Mouse (Mus musculus) left cerebral cortex, adult 2 months (tissue): ENCODE results near the gene Trappc6b. TPM values are rescaled to one million over a fixed set of nuclear protein-coding genes. Genes with fewer than 3 reads are reported as not detected.
"Not testable (repeated sequence)": the region's sequence is repeated elsewhere in the genome, so short reads cannot be mapped to it uniquely, and the experiment has no call there.

Experiments used
- DNase-seq, 2 experiments: peaks; one replicate each; pipeline ENCODE4 v3.0.0; 2021 to 2022; ENCODE audit warnings: low spot score in 2 of 2, mixed read lengths in 1 of 2; ENCODE audit errors: extremely low spot score in 1 of 2
- H3K27ac ChIP-seq: fragments of 200-600 bp; 2 replicates; pipeline ENCODE4 v1.8.1; 2022
- H3K4me3 ChIP-seq: fragments of 200-600 bp; 2 replicates; pipeline ENCODE4 v1.8.1; 2022
- CTCF ChIP-seq: fragments of 200-600 bp; IDR thresholded peaks from 2 replicates; pipeline ENCODE4 v1.8.1; 2022; ENCODE audit warnings: antibody characterized with exemption, mild to moderate bottlenecking, moderate library complexity
- intact Hi-C: fragments of 180-260 bp; cut with DNase I; formaldehyde crosslinking; loops from one replicate; pipeline ENCODE4 v1.15.1; 2025
- total RNA-seq, 2 experiments: library from RNA; stranded (reverse); gene quantifications; 2 replicates each; pipeline ENCODE4 v1.2.3; 2021

The Trappc6b gene
- total RNA-seq, 2 experiments from 2014 or later: 107 to 121 TPM

DNA sequence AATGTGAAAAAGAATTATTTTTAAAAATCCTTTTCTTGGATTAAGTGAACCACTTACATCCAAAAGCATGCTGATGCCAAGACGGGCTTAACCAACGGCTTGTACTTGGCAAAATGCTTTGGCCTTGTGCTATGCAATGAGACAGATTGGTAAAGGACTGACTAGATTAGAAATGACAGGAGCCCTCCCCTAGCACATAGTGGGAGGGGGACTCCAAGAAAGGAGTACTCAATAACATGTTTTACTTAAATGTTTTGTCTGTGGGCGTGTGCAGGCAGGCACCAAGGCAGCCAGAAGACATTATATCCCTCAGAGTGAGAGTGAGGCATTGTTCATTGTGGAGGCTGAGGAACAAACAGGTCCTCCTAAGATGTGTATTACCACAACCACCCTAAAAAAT, 12.8 kb upstream of the Trappc6b start:
- Histone ChIP-seq H3K4me3 (no peak overlapping the region), H3K27ac (no peak overlapping the region)
- no peak for DNase-seq
- TF ChIP-seq CTCF: no peak
- intact Hi-C loops: loop anchor here (2.0 kb wide), 1 partner anchor 57 kb away; no protein-coding TSS in a partner anchor

DNA sequence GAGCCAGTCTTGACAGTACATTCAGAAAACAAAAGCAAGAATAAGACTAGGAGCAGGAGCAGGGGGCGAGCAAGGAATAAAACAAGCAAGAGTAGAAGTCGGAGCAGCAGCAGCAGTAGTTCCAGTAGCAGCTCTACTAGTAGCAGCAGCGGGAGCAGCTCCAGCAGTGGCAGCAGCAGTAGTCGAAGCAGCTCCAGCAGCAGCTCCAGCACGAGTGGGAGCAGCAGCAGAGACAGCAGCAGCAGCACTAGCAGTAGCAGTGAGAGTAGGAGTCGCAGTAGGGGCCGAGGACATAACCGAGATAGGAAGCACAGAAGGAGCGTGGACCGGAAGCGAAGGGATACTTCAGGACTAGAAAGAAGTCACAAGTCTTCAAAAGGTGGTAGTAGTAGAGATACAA, 11.0 kb upstream of the Trappc6b start:
- no peak overlapping the region for H3K4me3 ChIP-seq
- peak in 1 of 2 experiments; percentile 22 for DNase-seq
- TF ChIP-seq CTCF: no peak
- intact Hi-C loops: no loop called here
- H3K27ac ChIP-seq: peak overlapping the region; percentile 10; the same call in 1 of the 2 replicates

DNA sequence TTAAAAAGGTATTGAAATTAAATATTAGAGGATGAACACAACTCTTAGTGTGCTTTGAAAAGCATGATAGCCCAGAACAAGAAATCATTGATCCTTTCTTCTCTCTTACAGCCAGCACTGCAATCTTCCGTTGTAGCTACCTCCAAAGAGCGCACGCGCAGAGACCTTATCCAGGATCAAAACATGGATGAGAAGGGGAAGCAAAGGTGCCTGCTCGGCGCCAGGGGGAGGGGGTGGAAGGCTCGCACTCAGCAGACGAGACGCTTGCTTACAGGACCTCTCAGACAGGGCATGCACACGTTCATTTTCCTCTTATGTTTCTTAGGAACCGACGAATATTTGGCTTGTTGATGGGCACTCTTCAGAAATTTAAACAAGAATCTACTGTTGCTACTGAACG, 7.5 kb upstream of the Trappc6b start:
- H3K27ac ChIP-seq: no peak overlapping the region
- intact Hi-C loops: no loop called here
- H3K4me3 ChIP-seq: no peak overlapping the region
- no peak for TF ChIP-seq CTCF
- DNase-seq: no peak

DNA sequence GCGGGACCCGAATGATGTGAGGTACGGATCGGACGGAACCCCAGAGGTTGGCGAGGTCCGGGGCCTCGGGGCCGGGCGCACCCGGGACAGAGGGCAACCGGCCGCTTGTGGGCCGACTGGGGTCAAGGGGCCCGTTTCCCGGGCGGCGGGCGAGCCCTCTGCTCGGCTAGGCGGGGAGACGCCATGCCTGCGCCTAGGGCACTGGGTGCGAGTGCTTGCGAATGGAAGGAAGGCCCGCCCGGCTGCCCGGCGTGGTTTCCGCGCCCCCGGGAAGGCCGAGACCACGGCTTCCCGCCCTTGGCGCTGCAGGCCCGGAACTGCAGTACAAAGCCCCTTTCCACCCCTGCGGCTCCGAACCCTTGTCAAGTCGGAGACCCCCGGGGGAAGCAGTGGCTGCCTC, 5.8 kb upstream of the Trappc6b start:
- TF ChIP-seq CTCF: no peak

DNA sequence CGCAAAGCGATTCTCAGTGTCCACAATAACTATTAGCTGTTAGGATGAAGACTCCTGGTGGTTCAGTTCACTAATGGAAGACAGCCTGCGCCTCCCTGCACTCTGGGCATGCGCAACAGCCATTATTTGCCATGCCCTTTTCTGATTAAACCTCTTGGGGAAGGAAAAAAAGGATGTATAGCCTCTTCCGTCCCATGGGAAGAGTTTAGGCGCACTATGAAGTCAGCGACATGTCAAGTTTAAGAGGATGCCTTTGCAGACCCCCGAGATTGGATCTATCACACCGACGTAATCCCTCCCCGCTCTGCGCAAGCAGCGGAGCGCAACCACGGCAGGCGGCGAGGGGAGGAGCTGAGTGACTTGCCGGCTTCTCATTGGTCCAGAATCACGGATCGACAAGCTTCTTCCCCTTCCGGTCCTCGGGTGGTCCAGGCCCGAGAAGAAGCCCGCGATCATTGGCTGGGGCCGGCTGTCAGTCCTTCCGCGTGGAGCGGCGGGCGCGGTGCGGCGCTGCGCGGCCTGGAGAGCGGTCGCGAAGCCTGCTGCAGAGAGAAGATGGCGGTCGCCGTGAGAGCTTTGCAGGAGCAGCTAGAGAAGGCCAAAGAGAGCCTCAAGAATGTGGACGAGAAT, 5.3 kb upstream of the Trappc6b start, which contains the start of gene Pnn:
Gene Pnn (plus strand): TSS at position 437 of the 630 bp plus-strand sequence.
- intact Hi-C loops: loop anchor here (1.0 to 2.0 kb wide), 2 partner anchors 54 to 152 kb away; partner anchors contain the start of genes Fbxo33 and Sec23a
- peak; percentile 97 for DNase-seq
- peak; percentile 42 for TF ChIP-seq CTCF
- peak within 1 kb of the TSS; percentile 99 for H3K4me3 ChIP-seq
- peak within 1 kb of the TSS; percentile 99 for H3K27ac ChIP-seq

More for the DNA sequence above, 5.8 kb upstream of the Trappc6b start:
- DNase-seq: no peak
- Histone ChIP-seq H3K27ac (peak overlapping the region; percentile 99), H3K4me3 (peak overlapping the region; percentile 99)
- intact Hi-C loops: loop anchor here (2.0 kb wide), 1 partner anchor 152 kb away; the partner anchor contains the start of gene Fbxo33

DNA sequence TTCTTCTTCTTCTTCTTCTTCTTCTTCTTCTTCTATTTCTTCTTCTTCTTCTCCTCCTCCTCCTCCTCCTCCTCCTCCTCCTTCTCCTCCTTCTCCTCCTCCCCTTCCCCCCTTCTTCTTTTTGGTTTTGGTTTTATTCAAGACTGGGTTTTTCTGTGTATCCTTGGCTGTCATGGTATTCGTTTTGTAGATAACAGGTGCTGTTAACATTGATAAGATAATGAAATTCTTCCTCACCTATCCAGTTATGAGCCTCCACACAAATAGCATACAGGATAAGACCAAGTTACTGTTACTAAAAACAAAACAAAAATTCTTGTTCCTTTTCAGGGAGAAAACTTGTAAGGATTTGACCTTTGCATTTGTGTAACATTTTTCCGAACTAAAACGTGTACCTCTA, 4.5 kb upstream of the Trappc6b start:
- TF ChIP-seq CTCF: no peak
- intact Hi-C loops: loop anchor here (1.0 to 2.0 kb wide), 2 partner anchors 53 to 153 kb away; partner anchors contain the start of genes Fbxo33 and Sec23a
- H3K4me3 ChIP-seq: peak overlapping the region; percentile 99
- no peak for DNase-seq
- H3K27ac ChIP-seq: peak overlapping the region; percentile 99; the same call in 1 of the 2 replicates

DNA sequence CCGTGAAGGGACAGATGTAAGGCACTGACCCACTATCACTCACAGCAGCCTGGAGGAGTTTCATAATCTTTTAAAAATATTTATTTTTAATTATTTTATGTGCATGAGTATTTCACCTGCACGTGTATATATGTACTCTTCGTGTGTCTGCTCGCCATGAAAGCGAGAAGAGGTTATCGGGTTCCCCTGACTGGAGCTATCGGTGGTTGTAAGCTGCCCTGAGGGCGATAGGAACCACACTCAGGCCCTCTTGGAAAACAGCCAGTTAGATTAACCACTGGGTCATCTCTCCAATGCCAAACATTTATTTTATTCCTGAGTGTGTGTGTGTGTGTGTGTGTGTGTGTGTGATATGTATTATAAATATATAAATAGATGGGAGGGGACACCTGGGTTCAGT, 3.6 kb upstream of the Trappc6b start:
- H3K27ac ChIP-seq: no peak overlapping the region
- H3K4me3 ChIP-seq: no peak overlapping the region
- no peak for TF ChIP-seq CTCF
- intact Hi-C loops: no loop called here
- DNase-seq: no peak

DNA sequence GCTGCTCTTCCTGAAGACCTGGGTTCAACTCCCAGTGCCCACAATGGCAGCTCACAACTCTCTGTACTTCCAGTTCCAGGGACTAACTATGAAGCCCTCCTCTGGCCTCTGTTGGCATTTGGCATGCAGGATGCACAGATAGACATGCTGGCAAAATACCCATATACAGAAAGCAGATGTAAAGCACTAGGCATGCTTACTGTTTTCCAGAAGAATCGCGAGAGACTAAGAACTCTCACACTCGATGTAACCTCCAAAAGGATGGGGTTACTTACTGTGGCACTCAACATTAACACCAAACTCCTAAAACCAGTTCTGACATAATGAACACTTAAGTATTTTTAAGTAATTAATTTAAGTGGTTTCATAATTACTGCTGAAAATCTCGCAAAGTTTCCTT, 950 bp downstream of the Trappc6b start:
- Histone ChIP-seq H3K4me3 (peak overlapping the region; percentile 72), H3K27ac (peak overlapping the region; percentile 95)
- no peak for TF ChIP-seq CTCF
- no peak for DNase-seq
- intact Hi-C loops: loop anchor here (2.0 kb wide), 1 partner anchor 70 kb away; no protein-coding TSS in a partner anchor

DNA sequence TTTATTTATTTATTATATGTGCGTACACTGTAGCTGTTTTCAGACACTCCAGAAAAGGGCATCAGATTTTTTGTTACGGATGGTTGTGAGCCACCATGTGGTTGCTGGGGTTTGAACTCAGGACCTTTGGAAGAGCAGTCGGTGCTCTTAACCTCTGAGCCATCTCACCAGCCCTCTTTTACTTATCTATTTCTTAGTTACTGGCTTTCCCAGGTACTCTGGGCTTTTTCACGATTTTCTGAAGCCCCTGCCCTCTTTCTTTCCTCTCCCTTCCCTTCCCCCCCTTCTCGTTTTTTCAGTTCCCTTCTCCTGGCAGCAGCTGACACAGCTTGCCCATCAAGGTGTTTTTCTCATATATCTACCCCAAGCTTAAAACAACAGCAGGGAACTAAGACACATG, 3.0 kb downstream of the Trappc6b start:
- H3K4me3 ChIP-seq, H3K27ac ChIP-seq, intact Hi-C loops, DNase-seq: not testable (repeated sequence)

DNA sequence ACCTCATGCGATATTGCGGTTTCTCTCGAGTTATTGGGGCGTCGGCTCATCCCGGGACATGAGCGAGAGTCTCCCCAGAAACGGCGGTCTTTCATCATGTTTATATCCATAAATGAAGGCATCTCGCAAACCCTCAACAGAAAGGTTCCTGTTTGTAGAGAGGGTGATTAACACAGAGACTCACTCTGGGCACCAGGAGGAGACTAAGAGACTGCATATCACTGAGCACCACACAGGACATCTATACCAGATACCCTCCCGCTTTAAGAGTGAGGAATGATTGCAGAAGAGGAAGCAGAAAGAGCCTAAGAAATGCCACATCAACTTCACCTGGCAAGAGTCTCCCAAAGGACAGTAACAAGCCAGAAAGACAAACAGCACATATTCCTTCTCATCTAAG, 5.0 kb downstream of the Trappc6b start:
- Histone ChIP-seq H3K27ac (no peak overlapping the region), H3K4me3 (no peak overlapping the region)
- intact Hi-C loops: no loop called here
- DNase-seq: no peak
- no peak for TF ChIP-seq CTCF

DNA sequence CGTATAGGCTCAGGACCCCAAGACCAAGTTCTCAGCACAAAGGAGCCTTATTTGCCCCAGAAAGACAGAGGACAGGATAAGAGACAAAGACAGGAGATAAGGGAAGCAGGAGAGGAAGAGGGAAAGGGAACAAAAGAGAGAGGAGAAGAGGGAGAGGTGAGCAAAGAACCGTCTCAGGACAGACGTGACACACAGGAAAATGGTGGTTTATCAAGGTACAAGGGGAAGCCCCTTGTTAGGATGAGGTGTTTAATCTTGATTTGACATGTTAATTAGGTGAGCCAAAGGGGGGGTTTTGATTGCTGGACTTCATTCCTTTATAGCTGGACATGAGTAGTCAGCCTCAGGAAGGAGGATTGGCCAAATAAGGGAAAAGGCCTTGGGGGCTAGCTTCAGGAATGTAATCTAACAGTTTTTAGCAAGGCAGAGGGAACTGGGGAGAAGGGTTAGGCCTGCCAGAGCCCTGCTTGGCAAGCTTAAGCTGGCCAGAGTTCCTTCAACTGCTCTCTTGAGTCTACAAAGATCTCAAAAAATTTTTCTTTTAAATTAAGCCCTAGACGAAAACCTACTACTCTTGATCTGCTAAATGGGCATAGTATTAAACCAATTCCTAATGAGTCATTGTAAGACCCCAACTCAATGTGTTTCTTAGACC, 5.9 kb downstream of the Trappc6b start:
- H3K27ac ChIP-seq: no peak overlapping the region
- no peak for TF ChIP-seq CTCF
- intact Hi-C loops: no loop called here
- no peak overlapping the region for H3K4me3 ChIP-seq
- DNase-seq: no peak

DNA sequence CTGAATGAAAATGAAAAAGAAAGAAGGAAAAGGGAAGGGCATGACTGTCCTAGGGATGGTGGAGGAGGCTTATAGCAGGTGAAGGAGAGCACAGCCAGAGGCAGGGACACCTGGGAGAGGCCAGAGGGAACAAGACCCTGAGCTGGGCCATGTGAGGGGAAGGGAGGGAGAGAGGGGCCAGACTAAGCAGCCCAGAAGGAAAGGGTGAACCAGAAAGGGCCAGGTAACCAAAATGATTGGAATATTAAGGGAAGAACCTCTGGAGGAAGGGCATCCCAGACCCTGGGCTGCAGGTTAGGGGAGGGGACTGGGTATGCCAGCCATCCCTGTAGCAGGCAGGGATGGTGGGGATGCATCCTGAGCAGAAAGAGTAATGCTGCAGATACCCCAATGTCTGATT, 7.3 kb downstream of the Trappc6b start:
- intact Hi-C loops: no loop called here

More for the DNA sequence above, 7.3 kb downstream of the Trappc6b start:
- DNase-seq: no peak
- H3K4me3 ChIP-seq: no peak overlapping the region
- TF ChIP-seq CTCF: no peak
- H3K27ac ChIP-seq: no peak overlapping the region
